Mouse (Mus musculus) limb, embryonic 14.5 days (tissue): ENCODE measurements around the gene Rnf150. TPM values are rescaled to one million over a fixed set of nuclear protein-coding genes. Genes with fewer than 3 reads are reported as not detected.

ENCODE experiments used
- ATAC-seq: fragments of 200-750 bp; cut with Nextera tagmentation; 2 replicates; pipeline ENCODE4 v1.8.0; 2017; ENCODE audit warnings: low read depth, moderate number of reproducible peaks, moderate TSS enrichment; ENCODE audit not compliant: low FRiP score
- DNase-seq: peaks from one replicate; pipeline ENCODE4 v3.0.0-alpha.2; 2015; ENCODE audit warnings: low spot score
- H3K27ac ChIP-seq: fragments of 300-500 bp; sonication (generic); replicated peaks from 2 replicates; pipeline ENCODE4 v1.5.1; 2014; ENCODE audit warnings: low read depth, mild to moderate bottlenecking, low read length, moderate library complexity, mixed read lengths
- H3K27me3 ChIP-seq: fragments of 300-500 bp; sonication (generic); 2 replicates; pipeline ENCODE4 v1.6.1; 2014; ENCODE audit warnings: low read length, mixed read lengths; ENCODE audit not compliant: control insufficient read depth, insufficient read depth
- H3K36me3 ChIP-seq: fragments of 300-500 bp; sonication (generic); 2 replicates; pipeline ENCODE4 v1.6.1; 2014; ENCODE audit warnings: mild to moderate bottlenecking, low read length, moderate library complexity, mixed read lengths; ENCODE audit not compliant: control insufficient read depth, insufficient read depth
- H3K4me1 ChIP-seq: fragments of 300-500 bp; sonication (generic); 2 replicates; pipeline ENCODE4 v1.6.1; 2014; ENCODE audit warnings: antibody characterized with exemption, low read length, mixed read lengths; ENCODE audit not compliant: control insufficient read depth, insufficient read depth
- H3K4me2 ChIP-seq: fragments of 300-500 bp; sonication (generic); replicated peaks from 2 replicates; pipeline ENCODE4 v1.6.1; 2014; ENCODE audit warnings: low read depth, mild to moderate bottlenecking, low read length, moderate library complexity; ENCODE audit not compliant: severe bottlenecking
- H3K4me3 ChIP-seq: fragments of 300-500 bp; sonication (generic); replicated peaks from 2 replicates; pipeline ENCODE4 v1.5.1; 2014; ENCODE audit warnings: low read length
- H3K9ac ChIP-seq: fragments of 300-500 bp; sonication (generic); 2 replicates; pipeline ENCODE4 v1.6.1; 2014; ENCODE audit warnings: mild to moderate bottlenecking, low read depth, low read length, moderate library complexity; ENCODE audit not compliant: severe bottlenecking
- H3K9me3 ChIP-seq: fragments of 300-500 bp; sonication (generic); 2 replicates; pipeline ENCODE4 v1.6.1; 2016; ENCODE audit warnings: low read length; ENCODE audit not compliant: control insufficient read depth
- POLR2A ChIP-seq: fragments of 200-500 bp; IDR thresholded peaks from 2 replicates; pipeline ENCODE4 v1.8.0; 2012; ENCODE audit warnings: inconsistent platforms, mild to moderate bottlenecking, moderate library complexity, borderline replicate concordance; ENCODE audit not compliant: insufficient read depth, insufficient read length; ENCODE audit errors: extremely low read depth
- WGBS: fragments of 180-500 bp; shearing (Covaris S2); extraction: QIAGEN DNeasy Blood & Tissue Kit; methylation state at CpG from one replicate; pipeline ENCODE4 v1.1.7; 2014; 5-methylcytosine and 5-hydroxymethylcytosine counted together
- polyA plus RNA-seq, 2 experiments: library from polyadenylated mRNA; depleted of rRNA in 1 of 2; stranded (reverse) in 1 of 2; unstranded in 1 of 2; fragments of >200 nt; fragmentation: Nextera tagmentation in 1 of 2; extraction: Ambion mirVana in 1 of 2; gene quantifications; 2 replicates each; pipeline versions ENCODE4 v1.2.1 to v1.2.3; 2012 to 2014

Rnf150 gene
- polyA plus RNA-seq, 2 experiments, result 1.5 to 5.5 TPM

DNA sequence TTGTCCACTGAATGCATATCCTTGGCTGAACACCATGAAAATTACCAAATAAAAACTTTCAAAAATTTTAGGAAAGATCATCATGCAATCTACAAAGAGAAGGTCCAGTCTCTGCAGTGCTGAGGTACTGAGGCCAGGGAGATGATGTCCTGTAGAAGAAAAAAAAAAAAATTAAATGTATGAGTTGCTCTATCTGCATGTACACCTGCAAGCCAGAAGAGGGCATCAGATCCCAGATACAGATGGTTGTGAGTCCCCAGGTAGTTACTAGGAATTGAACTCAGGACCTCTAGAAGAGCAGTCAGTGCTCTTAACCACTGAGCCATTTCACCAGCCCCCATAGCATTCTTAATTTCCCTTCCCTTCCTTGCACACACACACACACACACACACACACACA, 224.4 kb downstream of the Rnf150 start:
- no peak for TF ChIP-seq POLR2A

DNA sequence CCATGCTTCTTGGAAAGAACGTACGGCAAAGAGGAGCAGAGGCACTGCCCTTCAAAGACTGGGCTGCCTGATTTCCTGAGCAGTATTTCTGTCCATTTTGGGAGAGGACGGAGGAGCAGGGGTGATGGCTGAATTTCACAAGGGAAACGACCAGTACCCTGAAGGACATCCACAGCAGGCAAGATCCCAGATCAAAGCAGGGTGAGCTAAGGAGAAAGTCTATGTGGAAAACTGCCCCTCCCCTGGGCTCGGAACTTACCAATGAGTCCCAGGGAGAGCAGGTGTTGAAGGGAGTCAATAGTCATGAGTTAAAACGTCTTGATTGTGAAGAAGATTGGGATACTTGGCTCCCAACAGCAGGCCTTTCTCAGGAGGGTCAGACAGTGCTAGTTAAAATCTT, 225.0 kb downstream of the Rnf150 start:
- H3K27me3 ChIP-seq, result no peaks in the 10 kb centered on the region
- no peak for TF ChIP-seq POLR2A
- no peaks in the 10 kb centered on the region for H3K36me3 ChIP-seq
- no peak overlapping the region for H3K9ac ChIP-seq
- WGBS, result 61% methylated on average over 6 of the region's 6 CpGs
- ATAC-seq, result no peak
- no peak overlapping the region for H3K4me3 ChIP-seq
- H3K9me3 ChIP-seq, result no peaks in the 10 kb centered on the region
- H3K27ac ChIP-seq, result no peak overlapping the region
- no peak for DNase-seq
- no peaks in the 10 kb centered on the region for H3K4me1 ChIP-seq
- no peak overlapping the region for H3K4me2 ChIP-seq

More for the DNA sequence above, 224.4 kb downstream of the Rnf150 start:
- no peaks in the 10 kb centered on the region for H3K4me1 ChIP-seq
- DNase-seq (no peak), ATAC-seq (no peak)
- H3K9me3 ChIP-seq, result no peaks in the 10 kb centered on the region
- H3K4me2 ChIP-seq, result no peak overlapping the region
- H3K4me3 ChIP-seq, result no peak overlapping the region
- H3K36me3 ChIP-seq, result no peaks in the 10 kb centered on the region
- no peaks in the 10 kb centered on the region for H3K27me3 ChIP-seq
- no peak overlapping the region for H3K9ac ChIP-seq
- H3K27ac ChIP-seq, result no peak overlapping the region

DNA sequence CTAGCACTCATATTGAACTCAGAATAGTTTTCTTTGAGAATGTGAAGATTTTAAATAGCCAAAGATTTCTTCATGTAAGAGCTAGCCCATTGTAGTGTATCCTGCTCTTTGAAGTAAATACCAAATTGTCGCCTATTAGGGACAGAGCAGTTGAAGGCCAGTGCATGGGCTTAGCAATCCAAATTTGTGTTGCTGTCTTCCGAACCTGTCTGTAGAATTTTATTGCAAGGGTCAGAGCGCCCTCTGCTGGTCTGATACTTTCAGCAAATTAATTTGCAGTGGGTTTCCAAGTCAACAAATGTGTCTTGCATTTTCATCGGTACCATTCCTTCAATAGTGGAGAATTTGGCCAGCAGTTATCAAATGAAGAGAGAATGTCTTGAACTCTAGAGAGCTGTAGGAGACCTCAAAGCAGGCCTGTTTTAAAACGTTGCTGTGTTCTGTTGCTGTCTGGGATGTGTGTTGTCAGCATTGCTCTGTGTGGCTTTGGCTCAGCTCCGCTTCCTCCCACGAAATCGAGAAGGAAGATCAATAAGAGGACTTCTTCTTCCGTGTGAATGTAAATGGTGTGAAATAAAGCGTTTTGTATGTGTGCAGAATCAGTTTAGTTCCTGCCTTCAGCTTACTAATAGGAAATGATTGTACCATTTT, 226.3 kb downstream of the Rnf150 start:
- no peak overlapping the region for H3K27ac ChIP-seq
- no peaks in the 10 kb centered on the region for H3K36me3 ChIP-seq
- H3K4me1 ChIP-seq, result no peaks in the 10 kb centered on the region
- H3K9me3 ChIP-seq, result no peaks in the 10 kb centered on the region
- no peaks in the 10 kb centered on the region for H3K27me3 ChIP-seq
- TF ChIP-seq POLR2A, result no peak
- no peak overlapping the region for H3K9ac ChIP-seq
- no peak overlapping the region for H3K4me2 ChIP-seq
- no peak overlapping the region for H3K4me3 ChIP-seq
- ATAC-seq, result peak; percentile 55
- WGBS, result 30% methylated on average over 10 of the region's 10 CpGs
- DNase-seq, result peak; percentile 88

DNA sequence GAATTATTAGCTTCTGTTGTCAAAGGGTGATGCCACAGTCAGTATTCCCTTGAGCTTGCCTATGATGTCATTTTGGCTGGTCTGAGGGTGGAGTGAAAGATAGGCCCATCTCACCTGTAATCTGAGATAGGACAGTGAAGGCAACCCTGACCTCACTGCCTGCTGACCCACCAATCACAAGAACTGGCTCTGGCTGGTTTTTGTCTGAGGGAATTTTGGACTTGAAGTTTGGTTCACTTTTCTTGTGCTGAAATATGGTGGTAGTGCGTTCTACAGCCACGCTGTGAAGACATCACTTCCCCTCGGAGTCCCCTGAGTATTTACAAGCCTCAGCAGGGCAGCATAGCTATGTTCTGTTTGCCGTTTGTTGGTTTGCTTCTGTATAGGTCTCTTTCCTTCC, 227.3 kb downstream of the Rnf150 start:
- WGBS, result 61% methylated on average over 4 of the region's 4 CpGs
- Histone ChIP-seq H3K36me3 (no peaks in the 10 kb centered on the region), H3K27ac (no peak overlapping the region), H3K4me3 (no peak overlapping the region), H3K9ac (no peak overlapping the region), H3K9me3 (no peaks in the 10 kb centered on the region), H3K4me1 (no peaks in the 10 kb centered on the region), H3K4me2 (no peak overlapping the region), H3K27me3 (no peaks in the 10 kb centered on the region)
- no peak for TF ChIP-seq POLR2A
- DNase-seq (no peak), ATAC-seq (no peak)

DNA sequence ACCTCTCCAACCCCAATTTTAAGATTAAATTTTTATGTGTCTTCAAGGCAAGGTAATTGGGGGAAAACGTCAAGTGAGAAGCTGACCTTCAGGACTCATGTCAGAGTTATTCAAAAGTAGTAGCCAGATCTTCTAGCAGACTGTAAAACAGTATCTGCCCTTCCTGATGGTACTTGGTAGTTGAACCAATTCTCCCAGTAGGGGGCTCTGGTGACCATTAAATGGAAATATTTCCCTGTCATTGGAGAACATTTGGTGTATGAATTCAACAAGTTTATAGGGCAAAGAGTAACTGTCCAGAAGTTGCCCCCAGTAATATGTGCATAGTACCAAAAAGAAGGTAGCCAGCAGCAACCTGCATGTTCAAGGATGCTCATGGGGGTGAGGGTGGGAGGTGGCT, 236.9 kb downstream of the Rnf150 start:
- no peak for TF ChIP-seq POLR2A
- no peaks in the 10 kb centered on the region for H3K36me3 ChIP-seq
- H3K9ac ChIP-seq, result no peak overlapping the region
- H3K4me3 ChIP-seq, result no peak overlapping the region
- H3K27ac ChIP-seq, result no peak overlapping the region
- ATAC-seq (no peak), DNase-seq (peak; percentile 73)
- no peaks in the 10 kb centered on the region for H3K4me1 ChIP-seq
- WGBS, result 40% methylated on average over 1 of the region's 1 CpGs
- no peaks in the 10 kb centered on the region for H3K9me3 ChIP-seq
- H3K27me3 ChIP-seq, result no peaks in the 10 kb centered on the region
- H3K4me2 ChIP-seq, result no peak overlapping the region
